Mouse (Mus musculus): ENCODE results near the gene Lbhd2.

The Lbhd2 gene

DNA sequence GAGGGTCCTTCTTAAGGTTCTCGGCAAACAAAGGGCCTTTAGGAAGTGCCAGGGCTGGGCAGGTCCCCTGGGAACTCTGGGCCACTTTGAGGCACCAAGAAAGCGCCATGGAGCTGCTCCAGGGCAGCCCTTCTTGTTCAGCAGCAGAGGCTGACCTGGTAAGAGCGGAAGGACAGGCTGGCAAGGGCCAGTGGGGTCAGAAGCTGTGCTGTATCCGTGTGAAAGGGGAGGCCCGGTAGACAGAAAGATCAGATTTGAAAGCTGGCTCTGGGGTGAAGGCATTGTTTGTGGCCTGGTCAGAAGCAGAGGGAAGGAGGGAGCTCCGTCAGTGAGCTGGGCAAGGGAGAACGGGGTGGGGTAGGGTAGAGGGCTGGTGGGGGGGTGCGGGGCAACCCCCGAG, 40.7 kb downstream of the Lbhd2 start:
- DNase-seq (ENCODE audit: extremely low spot score, low read depth, low spot score), result no peak

DNA sequence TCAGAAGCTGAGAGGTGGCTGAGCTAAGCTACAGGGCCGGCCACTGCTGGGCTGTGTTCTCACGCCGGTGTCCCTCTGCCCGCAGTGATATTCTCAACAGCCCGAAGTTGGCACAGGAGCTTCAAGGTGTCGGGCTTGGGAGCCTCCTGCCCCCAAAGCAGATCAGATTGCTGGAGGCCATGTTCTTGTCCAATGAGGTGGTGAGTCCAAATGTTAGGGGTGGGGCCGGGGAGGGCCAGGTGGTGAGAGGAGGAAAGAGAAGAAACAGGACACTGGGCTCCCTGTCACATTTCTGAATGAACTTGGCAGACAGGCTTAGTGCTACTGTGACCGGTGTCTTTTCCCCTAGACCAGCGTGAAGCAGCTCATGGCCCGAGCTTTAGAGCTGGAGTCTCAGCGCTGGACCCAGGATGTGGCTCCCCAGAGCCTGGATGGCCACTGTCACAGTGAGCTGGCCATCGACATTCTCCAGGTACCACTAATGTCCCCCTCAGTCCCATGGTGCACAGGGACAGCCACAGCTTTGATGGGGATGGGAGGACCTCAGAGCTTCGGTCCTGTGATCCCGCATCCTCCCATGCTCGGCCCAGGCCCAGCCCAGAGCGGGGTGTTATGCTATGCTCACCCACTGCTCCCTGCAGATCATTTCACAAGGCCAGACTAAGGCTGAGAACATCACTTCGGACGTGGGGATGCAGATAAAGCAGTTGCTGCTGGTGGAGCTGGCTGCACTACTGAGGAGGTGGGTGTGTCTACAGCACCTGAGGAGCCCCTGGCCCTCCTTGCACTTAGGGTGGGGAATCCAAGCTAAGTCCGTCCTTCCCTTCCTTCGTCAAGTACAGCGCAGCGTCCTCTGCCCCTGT, 41.5 kb downstream of the Lbhd2 start:
- no peak for DNase-seq (ENCODE audit: extremely low spot score, low read depth, low spot score)

DNA sequence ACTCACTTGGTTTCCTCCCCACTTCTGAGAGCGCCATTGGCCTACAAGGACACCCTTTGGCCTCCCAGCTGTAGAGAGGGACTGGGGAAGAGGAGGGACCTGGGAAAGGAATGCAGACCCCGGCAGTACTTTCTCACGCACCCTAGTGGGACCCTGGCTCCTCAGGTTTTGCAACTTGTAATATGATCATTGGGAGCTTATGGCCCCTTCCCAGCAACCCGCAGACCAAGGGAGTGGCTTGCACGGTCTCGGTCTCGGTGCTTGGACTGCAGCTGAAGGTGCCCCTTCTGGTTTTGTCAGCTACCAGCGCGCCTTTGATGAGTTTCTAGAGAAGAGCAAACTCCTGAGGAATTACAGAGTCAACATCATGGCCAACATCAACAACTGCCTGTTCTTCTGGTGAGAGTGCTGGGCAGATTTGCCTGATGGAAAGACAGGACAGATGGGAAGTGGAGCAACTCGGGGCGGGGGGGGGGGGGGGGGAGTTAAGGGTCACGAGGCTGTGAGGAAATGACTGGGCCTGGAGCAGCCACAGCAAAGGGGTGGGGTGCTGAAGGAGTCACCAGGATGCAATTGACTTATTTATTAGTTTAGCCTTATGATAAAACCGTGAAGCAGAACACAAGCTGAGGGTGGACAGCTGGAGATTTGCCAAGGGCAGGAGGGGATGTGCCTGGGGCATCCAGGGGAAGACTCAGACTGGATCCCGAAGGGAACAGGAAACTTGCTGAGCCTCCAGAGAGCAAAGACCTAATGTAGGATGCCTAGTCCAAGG, 42.5 kb downstream of the Lbhd2 start:
- no peak for DNase-seq (ENCODE audit: extremely low spot score, low read depth, low spot score)

DNA sequence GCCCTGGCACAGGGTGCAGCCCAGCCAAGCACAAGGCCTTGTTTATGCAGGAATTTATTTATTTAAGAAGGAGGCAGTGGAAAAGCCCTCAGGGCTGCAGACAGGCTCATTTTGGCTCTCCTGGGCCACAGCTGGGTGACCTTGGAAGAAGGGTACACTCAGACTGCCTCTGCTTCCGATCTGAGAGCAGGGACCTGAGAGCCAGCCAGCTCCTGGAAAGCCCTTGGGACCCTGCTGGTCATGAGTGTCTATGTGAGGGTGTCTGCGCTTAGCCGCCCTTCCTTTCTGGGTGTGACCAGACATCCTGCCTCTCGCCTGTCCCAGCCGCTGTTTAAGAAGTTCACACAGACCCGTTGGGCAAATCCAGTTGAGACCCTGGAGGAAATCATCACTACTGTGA, 43.8 kb downstream of the Lbhd2 start:
- DNase-seq (ENCODE audit: extremely low spot score, low read depth, low spot score), result no peak

DNA sequence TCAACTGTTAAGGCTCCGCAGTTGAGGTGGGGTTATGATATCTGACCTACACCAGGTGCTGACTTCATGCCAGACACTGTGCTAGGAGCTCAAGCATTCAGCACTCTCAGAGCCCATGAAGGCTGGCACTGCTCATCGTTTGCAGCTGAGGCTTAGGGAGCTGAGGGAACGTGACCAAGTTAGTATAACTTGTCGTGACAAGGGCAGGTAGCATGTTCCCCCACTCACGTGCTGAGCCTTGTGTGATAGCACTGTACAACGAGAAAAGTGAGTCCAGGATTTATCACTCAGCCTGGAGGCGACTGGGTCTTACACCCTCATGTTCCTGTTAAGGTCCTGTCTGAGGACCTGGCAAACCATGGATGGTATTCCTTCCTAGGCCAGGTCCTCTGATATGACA, 45.0 kb downstream of the Lbhd2 start:
- no peak for DNase-seq (ENCODE audit: extremely low spot score, low read depth, low spot score)

DNA sequence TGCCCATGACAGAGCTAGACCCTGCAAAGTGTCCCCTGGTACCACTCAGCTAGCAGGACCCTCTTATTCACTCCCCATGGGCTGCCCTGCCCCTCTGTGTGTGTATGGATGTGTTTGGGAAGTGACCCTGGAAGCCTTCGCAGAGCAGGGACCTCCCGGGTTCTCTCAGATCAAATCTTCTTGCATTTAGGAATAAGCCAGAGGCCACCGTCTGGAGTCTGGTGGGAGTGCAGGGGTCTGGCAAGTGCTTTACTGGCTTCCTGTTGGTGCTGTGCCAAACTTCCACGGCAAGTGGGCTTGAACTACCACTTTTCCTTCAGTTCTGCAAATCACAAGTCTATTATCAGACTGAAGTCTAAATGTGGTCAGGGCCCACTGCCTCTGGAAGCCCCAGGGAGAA, 47.4 kb downstream of the Lbhd2 start:
- no peak for DNase-seq (ENCODE audit: extremely low spot score, low read depth, low spot score)

DNA sequence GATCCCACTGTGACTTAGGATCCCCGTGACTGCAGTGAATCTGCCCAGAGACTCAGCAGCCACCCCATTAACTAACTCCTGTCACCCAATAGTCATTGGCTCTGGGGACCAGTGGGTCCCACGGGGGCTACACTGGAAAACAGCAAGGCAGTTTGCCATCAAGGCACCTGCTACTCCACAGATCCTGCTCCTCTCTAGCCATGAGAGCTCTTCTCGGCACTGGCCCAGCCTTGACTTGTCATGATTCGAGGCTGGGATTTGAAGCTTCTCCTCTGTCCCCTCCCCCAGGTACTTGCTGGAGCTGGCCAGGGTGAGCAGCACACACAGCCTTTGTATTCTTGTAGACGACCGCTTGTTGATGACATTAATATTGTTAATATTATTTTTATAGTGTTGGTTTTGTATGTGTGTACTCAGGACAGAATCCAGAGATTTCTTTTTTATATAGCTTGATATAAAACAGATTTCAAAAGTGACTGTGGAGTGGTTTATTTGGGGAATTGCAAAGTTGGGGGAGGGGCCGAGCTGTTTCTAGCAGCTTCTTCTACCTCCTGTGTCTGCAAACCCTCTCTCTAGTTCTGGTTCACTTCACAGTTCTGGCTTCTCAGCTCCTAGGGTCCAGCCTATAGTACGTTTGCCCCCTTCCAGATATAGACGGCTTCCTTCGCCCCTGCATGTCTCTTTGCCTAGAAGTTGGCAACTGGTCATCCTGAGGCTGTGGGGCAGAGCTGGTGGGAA, 48.1 kb downstream of the Lbhd2 start:
- DNase-seq (ENCODE audit: extremely low spot score, low read depth, low spot score), result no peak

DNA sequence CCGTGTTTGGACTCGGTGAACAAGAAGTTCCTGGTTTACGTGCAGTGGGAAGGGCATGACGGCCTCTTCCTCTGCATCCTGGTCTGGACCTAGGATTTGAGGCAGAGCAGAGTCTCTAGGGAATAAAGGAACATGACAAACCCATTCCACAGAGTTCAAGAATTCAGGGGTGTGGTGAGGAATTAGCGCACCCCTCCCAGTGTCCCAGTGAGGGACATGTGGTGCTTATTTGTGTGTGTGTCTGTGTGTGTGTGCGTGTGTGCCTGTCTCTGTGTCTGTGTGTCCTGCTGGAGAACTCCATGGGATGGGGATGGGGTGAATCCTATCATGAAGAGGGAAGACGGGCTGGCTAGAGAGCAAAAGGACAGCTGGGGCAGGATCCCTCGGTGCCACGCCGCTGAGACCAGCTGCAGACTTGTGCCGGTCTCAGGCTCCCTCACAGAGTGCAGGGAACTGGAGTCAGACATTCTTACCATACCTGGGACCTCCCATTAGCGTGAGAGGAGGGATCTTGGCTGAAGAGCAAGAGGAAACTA, 48.8 kb downstream of the Lbhd2 start:
- DNase-seq (ENCODE audit: extremely low spot score, low read depth, low spot score), result no peak

DNA sequence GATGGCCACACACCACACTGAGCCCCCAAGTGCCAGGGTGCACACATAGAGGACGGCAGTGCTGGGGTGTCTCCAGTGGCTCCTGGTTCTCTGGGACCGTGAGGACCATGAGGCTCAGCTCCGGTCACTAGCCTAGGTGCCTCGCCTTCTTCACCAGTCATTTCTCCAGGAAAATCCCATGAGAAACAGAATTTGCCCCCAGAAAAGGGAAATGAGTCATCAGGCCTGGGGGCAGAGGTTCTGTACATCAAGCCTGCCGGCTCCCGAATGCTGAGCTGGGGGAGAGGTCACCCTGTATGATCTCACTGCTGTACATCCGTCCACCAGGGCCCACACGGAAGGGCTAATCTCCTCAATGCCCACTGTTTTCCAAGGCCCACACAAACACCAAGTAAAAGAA, 49.3 kb downstream of the Lbhd2 start:
- no peak for DNase-seq (ENCODE audit: extremely low spot score, low read depth, low spot score)

DNA sequence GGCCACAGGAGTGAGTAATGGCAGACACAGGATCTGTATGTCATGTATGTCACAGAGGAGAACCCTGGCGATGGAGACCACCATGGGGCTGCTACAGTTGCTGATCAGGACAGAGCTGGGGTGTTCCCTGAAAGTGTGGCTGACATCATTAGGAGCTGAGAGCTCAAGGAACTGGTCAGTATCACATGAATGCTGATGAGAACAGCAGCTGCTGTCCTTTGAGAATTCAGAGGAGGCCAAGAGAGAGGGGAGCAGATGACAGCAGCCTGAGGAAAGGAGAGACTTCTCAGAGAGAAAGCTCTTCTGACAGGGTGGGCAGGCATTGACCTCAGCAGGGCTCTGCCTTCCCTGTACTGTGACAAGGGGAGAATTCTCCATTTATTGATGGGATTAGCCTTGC, 51.1 kb downstream of the Lbhd2 start:
- no peak for DNase-seq (ENCODE audit: extremely low spot score, low read depth, low spot score)

Measured in hindlimb bud, embryonic 11.5 days (tissue).